Mouse (Mus musculus) NIH3T3 (cell line): ENCODE results near the gene Rab11fip5.
A peak's percentile ranks its signal among the peaks of the same experiment; 100 is the strongest.

Experiments used
- DNase-seq: peaks from one replicate; pipeline ENCODE4 v3.0.0-alpha.2; 2012; ENCODE audit warnings: low read depth

Gene Rab11fip5

DNA sequence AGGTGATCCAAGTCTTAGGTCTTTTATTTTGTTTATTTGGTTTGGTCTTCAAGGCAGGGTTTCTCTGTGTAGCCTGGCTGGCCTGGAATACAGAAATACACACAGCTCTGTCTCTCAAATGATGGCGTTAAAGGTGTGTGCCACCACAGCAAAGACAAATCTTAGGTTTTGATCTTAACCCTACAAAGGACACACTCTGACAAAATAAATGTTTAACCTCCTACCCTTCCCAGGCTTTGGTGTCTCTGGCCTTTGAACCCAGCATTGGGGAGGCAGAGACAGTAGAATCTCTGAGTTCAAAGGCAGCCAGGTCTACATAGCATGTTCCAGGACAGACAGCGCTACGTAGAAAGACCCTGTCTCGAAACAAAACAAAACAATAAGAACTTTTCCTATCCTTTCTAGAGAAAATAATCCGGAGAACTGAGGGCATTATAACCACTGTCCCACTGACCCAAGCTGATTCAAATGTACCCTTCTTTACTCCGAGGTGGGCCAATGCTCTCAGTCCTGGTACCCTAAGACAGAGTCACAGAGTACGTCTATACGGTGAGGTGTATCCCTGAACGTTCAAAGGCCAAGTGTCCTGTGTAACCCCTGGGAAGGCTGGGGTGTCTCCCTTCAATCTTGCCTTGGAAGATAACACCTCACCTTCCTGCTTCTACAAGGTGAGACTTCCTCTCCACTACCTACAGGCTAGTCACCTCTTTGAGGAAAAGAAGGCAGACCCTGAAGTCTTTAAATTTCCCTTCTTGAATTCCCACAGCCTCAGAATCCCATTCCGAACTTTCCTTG lies 1.2 kb downstream of the Rab11fip5 start:
- DNase-seq, result no peak

- DNase-seq, result peak; percentile 50
Observed at GRCm38 (mm10) chr6:85372496-85372895, 1.9 kb downstream of the Rab11fip5 start.

- no peak for DNase-seq
Observed at GRCm38 (mm10) chr6:85371859-85372405, 2.5 kb downstream of the Rab11fip5 start.

GRCm38 (mm10) chr6:85370666-85371430 lies 3.6 kb downstream of the Rab11fip5 start:
- no peak for DNase-seq

DNA sequence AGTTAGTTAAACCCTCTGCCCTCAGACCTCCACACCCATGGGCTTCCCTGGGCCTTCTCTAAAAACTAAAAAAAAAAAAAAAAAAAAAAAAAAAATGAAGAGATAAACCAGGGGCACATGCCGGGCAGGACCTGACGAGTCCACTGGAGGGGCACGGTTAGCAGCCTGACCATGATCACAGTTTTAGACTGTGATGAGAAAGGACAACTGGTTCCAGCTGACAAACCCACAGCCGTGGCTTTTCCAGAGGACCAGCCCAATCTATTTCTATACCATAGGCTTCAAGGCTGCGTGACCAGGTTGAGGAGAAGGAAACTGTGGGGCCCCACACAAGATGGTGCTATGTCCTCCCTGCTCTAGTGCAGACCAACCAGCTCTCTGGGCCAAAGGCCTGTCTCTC lies 4.4 kb downstream of the Rab11fip5 start:
- DNase-seq, result no peak

DNA sequence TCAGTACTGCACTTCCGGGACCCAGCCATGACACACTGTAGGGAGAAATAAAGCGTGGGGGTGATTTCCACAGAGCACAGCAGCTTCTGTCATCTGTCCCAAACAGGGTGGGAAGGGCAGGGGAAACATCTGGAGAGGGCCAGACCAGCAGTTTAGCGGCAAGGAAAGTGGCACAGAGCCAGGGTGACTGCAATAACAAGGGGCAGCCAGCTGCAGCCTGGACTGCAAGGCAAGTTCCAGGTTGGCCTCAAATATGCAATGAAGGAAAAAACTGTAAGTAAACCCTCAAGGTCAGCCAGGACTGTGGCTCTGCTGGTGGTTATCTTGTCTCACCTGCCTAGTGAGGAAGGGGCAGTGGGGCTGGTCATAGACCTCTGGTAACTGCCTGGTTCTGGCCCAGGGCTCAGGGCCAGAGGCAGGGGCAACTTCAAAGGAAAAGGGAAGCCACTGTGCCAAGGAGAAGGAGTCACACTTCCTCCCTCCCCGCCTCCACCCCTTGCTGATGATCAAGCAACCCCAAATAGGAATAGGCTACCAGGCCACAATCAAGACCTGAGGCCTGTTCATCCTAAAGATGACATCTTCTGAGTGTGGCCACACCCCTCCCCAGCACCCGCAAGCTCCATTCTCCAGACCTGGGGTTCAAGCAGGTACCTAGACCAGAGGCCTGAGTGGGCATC lies 5.1 kb downstream of the Rab11fip5 start:
- peak; percentile 77 for DNase-seq

- peak; percentile 71 for DNase-seq
Observed at GRCm38 (mm10) chr6:85368722-85369121, 5.7 kb downstream of the Rab11fip5 start.

DNA sequence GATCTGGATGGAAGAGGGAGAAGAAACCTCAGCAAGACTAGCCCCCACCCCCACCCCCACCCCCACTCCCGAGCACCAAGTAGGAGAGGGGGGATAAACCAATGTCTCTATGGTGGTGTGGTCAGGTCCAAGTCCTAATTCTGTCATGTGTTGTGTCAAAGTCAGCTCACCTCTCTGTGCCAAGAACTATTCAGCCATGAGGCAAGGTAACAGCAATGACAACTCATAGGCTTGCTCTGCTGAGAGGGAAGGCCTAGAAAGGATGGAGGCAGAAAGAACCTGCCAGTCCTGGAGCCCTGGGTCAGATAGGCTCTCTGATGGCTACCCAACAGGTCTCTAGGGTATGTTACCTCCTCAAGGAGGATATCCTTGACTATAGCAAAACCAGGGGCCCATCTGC lies 6.3 kb downstream of the Rab11fip5 start:
- no peak for DNase-seq

- no peak for DNase-seq
Observed at GRCm38 (mm10) chr6:85366387-85366786, 8.0 kb downstream of the Rab11fip5 start.

- no peak for DNase-seq
Observed at GRCm38 (mm10) chr6:85364439-85364838, 10.0 kb downstream of the Rab11fip5 start.

- no peak for DNase-seq
Observed at GRCm38 (mm10) chr6:85363906-85364260, 10.6 kb downstream of the Rab11fip5 start.

- DNase-seq, result no peak
Observed at GRCm38 (mm10) chr6:85363231-85363905, 11.1 kb downstream of the Rab11fip5 start.

- DNase-seq, result no peak
Observed at GRCm38 (mm10) chr6:85362610-85363009, 11.8 kb downstream of the Rab11fip5 start.

GRCm38 (mm10) chr6:85360311-85360710 lies 14.1 kb downstream of the Rab11fip5 start:
- DNase-seq, result no peak

DNA sequence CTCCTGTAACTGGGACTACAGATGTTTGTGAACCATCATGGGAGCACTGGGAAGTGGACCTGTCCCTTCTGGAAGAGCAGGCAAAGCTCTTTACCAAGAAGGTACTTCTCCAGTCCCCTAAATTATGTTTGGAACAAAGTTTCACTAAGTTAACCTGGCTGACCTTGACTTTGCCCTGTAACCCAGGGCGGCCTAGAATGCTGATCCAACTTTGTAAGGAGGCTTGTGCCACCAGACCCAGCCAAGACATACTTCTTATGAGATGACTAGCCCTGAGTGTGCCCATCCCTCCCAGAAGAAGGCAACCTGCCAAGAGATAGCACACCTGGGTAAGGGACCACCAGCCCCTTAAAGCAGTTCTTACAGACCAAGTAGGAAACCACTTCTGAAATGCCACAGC lies 15.6 kb downstream of the Rab11fip5 start:
- no peak for DNase-seq

DNA sequence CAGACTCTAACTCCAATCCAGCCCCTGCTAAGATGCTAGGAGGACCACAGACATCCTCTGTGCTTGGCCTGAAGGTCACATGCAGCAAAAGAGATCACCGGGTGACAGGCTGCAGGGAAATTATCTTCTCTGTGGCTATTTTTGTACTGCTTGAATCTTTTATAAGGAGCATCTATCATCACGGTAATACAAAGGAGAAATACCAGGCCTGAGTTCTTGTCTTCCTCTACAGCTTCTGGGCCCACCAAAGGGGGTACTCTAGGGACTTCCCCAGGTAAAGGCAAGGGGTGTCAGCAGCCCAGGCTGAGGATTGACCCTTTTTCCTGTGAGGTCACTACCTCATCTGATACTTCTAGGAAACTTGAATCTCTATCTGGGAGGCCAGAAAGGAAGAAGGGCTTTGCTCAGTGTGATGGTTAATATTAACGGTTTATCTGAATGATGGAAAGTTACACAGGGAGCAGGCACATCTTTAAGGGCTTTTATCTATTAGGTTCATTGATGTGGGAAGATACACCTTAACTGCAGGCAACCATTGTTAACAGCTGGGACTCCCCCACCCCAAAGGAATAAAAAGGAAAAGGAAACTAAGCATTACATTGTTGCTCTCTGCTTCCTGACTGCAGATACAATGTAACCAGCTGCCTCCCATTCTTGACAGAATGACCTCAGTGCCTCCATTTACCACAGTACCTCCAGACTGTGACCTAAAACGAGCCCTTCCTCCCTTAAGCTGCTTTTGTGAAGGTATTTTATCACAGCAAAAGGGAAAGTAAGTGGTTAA lies 17.6 kb downstream of the Rab11fip5 start:
- no peak for DNase-seq

DNA sequence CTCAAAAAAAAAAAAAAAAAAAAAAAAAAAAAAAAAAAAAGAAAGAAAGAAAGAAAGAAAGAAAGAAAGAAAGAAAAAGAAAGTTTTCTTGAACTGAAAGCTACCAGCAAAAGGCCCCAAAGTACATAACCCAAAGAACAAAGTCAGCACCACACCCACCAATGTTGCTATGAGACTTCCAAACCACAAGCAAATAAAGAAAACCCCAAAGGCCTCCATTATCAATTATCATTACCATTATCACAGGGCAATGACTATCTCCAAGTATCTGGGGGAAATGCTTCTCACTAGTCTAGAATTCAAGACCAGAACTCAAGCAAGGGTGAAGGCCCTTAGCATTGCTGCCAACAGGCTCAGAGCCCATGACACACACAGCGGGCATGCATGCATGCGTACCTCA lies 18.7 kb downstream of the Rab11fip5 start:
- no peak for DNase-seq

DNA sequence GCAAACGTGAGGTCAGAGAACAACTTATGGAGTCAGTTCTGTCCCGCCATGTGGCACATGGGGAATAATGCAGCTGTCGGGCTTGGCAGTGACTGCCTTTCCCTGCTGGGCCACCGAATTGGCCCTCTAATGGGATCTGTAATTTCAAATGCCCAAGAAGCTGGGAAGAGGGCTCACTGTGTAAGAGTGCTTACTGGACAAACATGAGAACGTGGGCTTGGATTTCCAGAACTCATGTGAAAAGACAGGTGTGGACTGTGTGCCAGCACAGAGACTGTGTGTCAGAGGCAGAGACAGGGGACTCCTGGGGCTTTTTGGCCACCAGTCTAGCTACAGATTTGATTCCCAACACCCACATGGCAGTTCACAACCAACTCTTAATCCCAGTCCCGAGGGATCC lies 19.7 kb downstream of the Rab11fip5 start:
- no peak for DNase-seq

DNA sequence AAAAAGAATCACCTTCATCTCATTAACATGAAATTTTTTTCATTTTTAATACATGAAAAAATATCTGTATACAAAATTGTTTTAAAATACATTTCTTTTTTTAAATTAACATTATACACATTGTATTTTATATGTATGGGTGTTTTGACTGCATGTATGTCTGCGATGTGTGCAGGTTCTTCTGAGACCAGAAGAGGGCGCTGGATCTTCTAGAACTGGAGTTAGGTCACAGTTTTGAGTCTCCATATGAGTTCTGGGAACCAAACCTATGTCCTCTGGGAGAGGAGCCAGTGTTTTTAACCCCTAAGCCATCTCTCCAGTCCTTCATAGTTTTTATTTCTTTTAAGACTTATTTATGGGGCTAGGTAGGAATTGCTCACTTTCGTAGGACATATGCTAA lies 20.7 kb downstream of the Rab11fip5 start:
- DNase-seq, result no peak

- peak; percentile 38 for DNase-seq
Observed at GRCm38 (mm10) chr6:85350157-85350556, 24.3 kb downstream of the Rab11fip5 start.

DNA sequence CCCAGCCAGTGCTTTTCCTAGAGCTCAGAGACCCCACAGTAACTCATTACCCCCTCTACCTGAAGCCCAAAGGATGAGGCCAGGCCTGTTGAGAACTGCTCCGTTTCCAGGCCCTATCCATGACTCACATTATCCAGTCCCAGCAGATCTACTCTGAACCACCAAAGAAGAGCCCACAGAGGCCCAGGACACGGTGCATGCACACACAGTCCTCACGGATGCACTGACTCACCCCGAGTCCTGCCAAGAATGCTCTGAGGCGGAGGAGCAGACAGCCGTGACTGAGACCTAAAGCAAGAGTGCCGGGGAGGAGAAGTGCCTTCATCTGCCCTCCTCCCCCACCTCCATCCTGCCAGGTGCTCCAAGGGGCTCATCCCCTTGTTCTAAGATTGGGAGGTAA lies 25.2 kb downstream of the Rab11fip5 start:
- peak; percentile 96 for DNase-seq
